Mouse (Mus musculus): ENCODE measurements around the gene Sox10. TPM values are rescaled to one million over a fixed set of nuclear protein-coding genes. Genes with fewer than 3 reads are reported as not detected.

Gene Sox10
- polyA plus RNA-seq, 1 experiment from 2014 or later, result 0.29 TPM

GRCm38 (mm10) chr15:79115276-79115675 is 49.8 kb downstream of the Sox10 start:
- H3K4me2 ChIP-seq, result no peak overlapping the region
- peaks cover 9% of the 10 kb centered on the region for H3K27me3 ChIP-seq (replicated peaks)
- H3K4me1 ChIP-seq, result peaks cover 13% of the 10 kb centered on the region
- no peak overlapping the region for H3K27ac ChIP-seq
- H3K36me3 ChIP-seq, result peaks cover 36% of the 10 kb centered on the region
- H3K9me3 ChIP-seq (replicated peaks), result no peaks in the 10 kb centered on the region
- no peak for ATAC-seq
- H3K4me3 ChIP-seq, result no peak overlapping the region
- no peak overlapping the region for H3K9ac ChIP-seq
- 55% methylated on average over 5 of the region's 5 CpGs for WGBS (ENCODE audit: insufficient replicate concordance)

GRCm38 (mm10) chr15:79111774-79112173 is 53.3 kb downstream of the Sox10 start:
- no peak overlapping the region for H3K4me3 ChIP-seq
- peaks cover 24% of the 10 kb centered on the region for H3K36me3 ChIP-seq

GRCm38 (mm10) chr15:79110528-79110927 is 54.5 kb downstream of the Sox10 start:
- H3K27ac ChIP-seq, result no peak overlapping the region
- peak overlapping the region; percentile 96 for H3K4me2 ChIP-seq
- no peaks in the 10 kb centered on the region for H3K9me3 ChIP-seq (replicated peaks)
- H3K4me1 ChIP-seq, result peaks cover 52% of the 10 kb centered on the region
- ATAC-seq, result no peak
- peaks cover 16% of the 10 kb centered on the region; the same call in 1 of the 2 replicates for H3K36me3 ChIP-seq
- 63% methylated on average over 2 of the region's 2 CpGs for WGBS (ENCODE audit: insufficient replicate concordance)
- peaks cover 27% of the 10 kb centered on the region for H3K27me3 ChIP-seq (replicated peaks)
- 0 out of 2 replicates have a peak overlapping the region, but pooled peaks have one; percentile 10 for H3K9ac ChIP-seq
- H3K4me3 ChIP-seq, result no peak overlapping the region; the same call in 1 of the 2 replicates

More at GRCm38 (mm10) chr15:79111774-79112173, 53.3 kb downstream of the Sox10 start:
- Histone ChIP-seq H3K4me2 (no peak overlapping the region), H3K27me3 (replicated peaks) (peaks cover 27% of the 10 kb centered on the region), H3K9ac (no peak overlapping the region), H3K4me1 (peaks cover 40% of the 10 kb centered on the region), H3K9me3 (replicated peaks) (no peaks in the 10 kb centered on the region), H3K27ac (no peak overlapping the region)
- WGBS (ENCODE audit: insufficient replicate concordance), result 77% methylated on average over 4 of the region's 4 CpGs
- no peak for ATAC-seq

GRCm38 (mm10) chr15:79110031-79110430 is 55.0 kb downstream of the Sox10 start:
- Histone ChIP-seq H3K27ac (no peak overlapping the region), H3K4me1 (peaks cover 57% of the 10 kb centered on the region)
- WGBS (ENCODE audit: insufficient replicate concordance), result 13% methylated on average over 9 of the region's 9 CpGs

GRCm38 (mm10) chr15:79109321-79109934 is 55.6 kb downstream of the Sox10 start:
- ATAC-seq, result peak; percentile 51

More at GRCm38 (mm10) chr15:79110031-79110430, 55.0 kb downstream of the Sox10 start:
- no peaks in the 10 kb centered on the region for H3K9me3 ChIP-seq (replicated peaks)
- H3K27me3 ChIP-seq (replicated peaks), result peaks cover 27% of the 10 kb centered on the region
- peaks cover 11% of the 10 kb centered on the region; the same call in 1 of the 2 replicates for H3K36me3 ChIP-seq
- peak overlapping the region; percentile 86 for H3K9ac ChIP-seq
- ATAC-seq, result no peak
- peak overlapping the region; percentile 72 for H3K4me3 ChIP-seq
- peak overlapping the region; percentile 96 for H3K4me2 ChIP-seq

GRCm38 (mm10) chr15:79108421-79109320 is 56.4 kb downstream of the Sox10 start, which contains the start of gene Micall1:
Gene Micall1, plus strand, starts transcription at chr15:79108898.
- Histone ChIP-seq H3K27me3 (replicated peaks) (peaks cover 27% of the 10 kb centered on the region), H3K36me3 (peaks cover 5% of the 10 kb centered on the region; the same call in 1 of the 2 replicates), H3K4me2 (peak within 1 kb of the TSS; percentile 96), H3K4me3 (peak within 1 kb of the TSS; percentile 72), H3K9me3 (replicated peaks) (no peaks in the 10 kb centered on the region), H3K4me1 (peaks cover 60% of the 10 kb centered on the region), H3K27ac (peak within 1 kb of the TSS; percentile 73), H3K9ac (peak within 1 kb of the TSS; percentile 86)
- WGBS (ENCODE audit: insufficient replicate concordance), result 1% methylated on average over 46 of the region's 85 CpGs
- peak; percentile 75 for ATAC-seq

More at GRCm38 (mm10) chr15:79109321-79109934, 55.6 kb downstream of the Sox10 start:
- no peaks in the 10 kb centered on the region for H3K9me3 ChIP-seq (replicated peaks)
- H3K4me1 ChIP-seq, result peaks cover 60% of the 10 kb centered on the region
- 0% methylated on average over 39 of the region's 46 CpGs for whole genome bisulfite sequencing (ENCODE audit: insufficient replicate concordance)
- peak overlapping the region; percentile 73 for H3K27ac ChIP-seq
- peak overlapping the region; percentile 86 for H3K9ac ChIP-seq
- peak overlapping the region; percentile 96 for H3K4me2 ChIP-seq
- H3K4me3 ChIP-seq, result peak overlapping the region; percentile 72
- H3K27me3 ChIP-seq (replicated peaks), result peaks cover 27% of the 10 kb centered on the region
- peaks cover 5% of the 10 kb centered on the region; the same call in 1 of the 2 replicates for H3K36me3 ChIP-seq

- peaks cover 60% of the 10 kb centered on the region for H3K4me1 ChIP-seq
- H3K27me3 ChIP-seq (replicated peaks), result peaks cover 27% of the 10 kb centered on the region
- H3K4me2 ChIP-seq, result peak overlapping the region; percentile 96
- no peak overlapping the region for H3K27ac ChIP-seq
- H3K9me3 ChIP-seq (replicated peaks), result no peaks in the 10 kb centered on the region
- H3K4me3 ChIP-seq, result peak overlapping the region; percentile 72; the same call in 1 of the 2 replicates
- peaks cover 3% of the 10 kb centered on the region; the same call in 1 of the 2 replicates for H3K36me3 ChIP-seq
- WGBS (ENCODE audit: insufficient replicate concordance), result 29% methylated on average over 7 of the region's 7 CpGs
- ATAC-seq, result no peak
- no peak overlapping the region for H3K9ac ChIP-seq
Measured at GRCm38 (mm10) chr15:79107966-79108365, 57.1 kb downstream of the Sox10 start.

GRCm38 (mm10) chr15:79105804-79106203 is 59.2 kb downstream of the Sox10 start:
- H3K36me3 ChIP-seq, result no peaks in the 10 kb centered on the region
- no peak overlapping the region for H3K4me3 ChIP-seq
- no peak overlapping the region for H3K9ac ChIP-seq
- H3K9me3 ChIP-seq (replicated peaks), result no peaks in the 10 kb centered on the region
- peak; percentile 63 for ATAC-seq
- peak overlapping the region; percentile 7; the same call in 1 of the 2 replicates for H3K4me2 ChIP-seq
- whole genome bisulfite sequencing (ENCODE audit: insufficient replicate concordance), result 25% methylated on average over 2 of the region's 2 CpGs
- H3K4me1 ChIP-seq, result peaks cover 52% of the 10 kb centered on the region
- peak overlapping the region; percentile 3; the same call in 1 of the 2 replicates for H3K27ac ChIP-seq
- H3K27me3 ChIP-seq (replicated peaks), result peaks cover 26% of the 10 kb centered on the region

Other genes with a start within 250 kb of the Sox10 start
- 644 and 660 TPM in 2 replicates for gene Lgals1, start 238.5 kb downstream of the Sox10 start, polyA plus RNA-seq (2016; fragmentation: Nextera tagmentation; extraction: Ambion mirVana)
- 47.9 and 51.6 TPM in 2 replicates for gene Nol12, start 230.3 kb downstream of the Sox10 start, polyA plus RNA-seq (2016; fragmentation: Nextera tagmentation; extraction: Ambion mirVana)
- gene Triobp, start 217.5 kb downstream of the Sox10 start, polyA plus RNA-seq (2016; fragmentation: Nextera tagmentation; extraction: Ambion mirVana), result 21.0 and 26.8 TPM in 2 replicates
- gene H1f0, start 136.8 kb downstream of the Sox10 start, polyA plus RNA-seq (2016; fragmentation: Nextera tagmentation; extraction: Ambion mirVana), result 114 and 122 TPM in 2 replicates
- 0.41 and 0.55 TPM in 2 replicates for gene Galr3, start 123.4 kb downstream of the Sox10 start, polyA plus RNA-seq (2016; fragmentation: Nextera tagmentation; extraction: Ambion mirVana)
- 58.9 and 61.4 TPM in 2 replicates for gene Ankrd54, start 102.3 kb downstream of the Sox10 start, polyA plus RNA-seq (2016; fragmentation: Nextera tagmentation; extraction: Ambion mirVana)
- gene Eif3l, start 90.1 kb downstream of the Sox10 start, polyA plus RNA-seq (2016; fragmentation: Nextera tagmentation; extraction: Ambion mirVana), result 188 and 201 TPM in 2 replicates
- gene Micall1, start 56.3 kb downstream of the Sox10 start, polyA plus RNA-seq (2016; fragmentation: Nextera tagmentation; extraction: Ambion mirVana), result 3.0 and 3.2 TPM in 2 replicates
- 280 and 301 TPM in 2 replicates for gene Polr2f, start 24.2 kb downstream of the Sox10 start, polyA plus RNA-seq (2016; fragmentation: Nextera tagmentation; extraction: Ambion mirVana)
- gene 1700088E04Rik, start 24.0 kb downstream of the Sox10 start, polyA plus RNA-seq (2016; fragmentation: Nextera tagmentation; extraction: Ambion mirVana), result 0.86 and 1.0 TPM in 2 replicates
- 16.1 and 17.1 TPM in 2 replicates for gene Pick1, start 63.9 kb upstream of the Sox10 start, polyA plus RNA-seq (2016; fragmentation: Nextera tagmentation; extraction: Ambion mirVana)
- gene Gm49486, start 64.2 kb upstream of the Sox10 start, polyA plus RNA-seq (2016; fragmentation: Nextera tagmentation; extraction: Ambion mirVana), result 0.07 TPM in 1 of 2 replicates, not detected in the other
- not detected in 2 replicates for gene Slc16a8, start 89.5 kb upstream of the Sox10 start, polyA plus RNA-seq (2016; fragmentation: Nextera tagmentation; extraction: Ambion mirVana)
- gene Baiap2l2, start 120.3 kb upstream of the Sox10 start, polyA plus RNA-seq (2016; fragmentation: Nextera tagmentation; extraction: Ambion mirVana), result 1.2 and 1.4 TPM in 2 replicates
- 16.8 and 17.3 TPM in 2 replicates for gene Pla2g6, start 163.2 kb upstream of the Sox10 start, polyA plus RNA-seq (2016; fragmentation: Nextera tagmentation; extraction: Ambion mirVana)
- gene Maff, start 181.4 kb upstream of the Sox10 start, polyA plus RNA-seq (2016; fragmentation: Nextera tagmentation; extraction: Ambion mirVana), result 1.1 and 2.8 TPM in 2 replicates
- 16.4 and 19.0 TPM in 2 replicates for gene Tmem184b, start 238.3 kb upstream of the Sox10 start, polyA plus RNA-seq (2016; fragmentation: Nextera tagmentation; extraction: Ambion mirVana)

All from liver, embryonic 12.5 days (tissue).